Mouse (Mus musculus) lung, postnatal 14 days (tissue): ENCODE results near the gene Hist1h3a.
A peak's percentile ranks its signal among the peaks of the same experiment; 100 is the strongest.
"Not testable (repeated sequence)": the region's sequence is repeated elsewhere in the genome, so short reads cannot be mapped to it uniquely, and the experiment has no call there.

Source experiments
- DNase-seq: peaks from one replicate; pipeline ENCODE4 v3.0.0; 2021

The Hist1h3a gene

GRCm38 (mm10) chr13:23761871-23762821 is at the start of gene Hist1h3a:
TSS of gene Hist1h3a (minus strand) at chr13:23762386.
- peak; percentile 57 for DNase-seq

- no peak for DNase-seq
Measured at GRCm38 (mm10) chr13:23806422-23807052, 44.4 kb upstream of the Hist1h3a start, which contains the start of gene Slc17a2. TSS of gene Slc17a2 (plus strand) at chr13:23806993.

- no peak for DNase-seq
Measured at GRCm38 (mm10) chr13:23804532-23804931, 42.3 kb upstream of the Hist1h3a start.

GRCm38 (mm10) chr13:23799405-23799804 is 37.2 kb upstream of the Hist1h3a start:
- DNase-seq: no peak

- DNase-seq: peak; percentile 67
Measured at GRCm38 (mm10) chr13:23792520-23792919, 30.3 kb upstream of the Hist1h3a start.

GRCm38 (mm10) chr13:23779025-23779424 is 16.8 kb upstream of the Hist1h3a start:
- no peak for DNase-seq

- no peak for DNase-seq
Measured at GRCm38 (mm10) chr13:23778339-23778738, 16.2 kb upstream of the Hist1h3a start.

GRCm38 (mm10) chr13:23772561-23773313 is 10.6 kb upstream of the Hist1h3a start:
- DNase-seq: peak; percentile 20

GRCm38 (mm10) chr13:23769613-23770012 is 7.4 kb upstream of the Hist1h3a start, which contains the start of gene Trim38:
TSS of gene Trim38 (plus strand) at chr13:23769913.
- not testable (repeated sequence) for DNase-seq

- DNase-seq: no peak
Measured at GRCm38 (mm10) chr13:23768834-23769397, 6.7 kb upstream of the Hist1h3a start.

GRCm38 (mm10) chr13:23766772-23767171 is 4.6 kb upstream of the Hist1h3a start:
- DNase-seq: no peak

GRCm38 (mm10) chr13:23765172-23765513 is 3.0 kb upstream of the Hist1h3a start:
- DNase-seq: no peak

- DNase-seq: no peak
Measured at GRCm38 (mm10) chr13:23764324-23765171, 2.4 kb upstream of the Hist1h3a start.

- DNase-seq: peak; percentile 83
Measured at GRCm38 (mm10) chr13:23763586-23764323, 1.6 kb upstream of the Hist1h3a start, which contains the start of gene Hist1h1a. TSS of gene Hist1h1a (plus strand) at chr13:23763666.

- DNase-seq: no peak
Measured at GRCm38 (mm10) chr13:23763242-23763585, 1.0 kb upstream of the Hist1h3a start.

GRCm38 (mm10) chr13:23760972-23761864 is 968 bp downstream of the Hist1h3a start, which contains the start of gene Hist1h4a:
TSS of gene Hist1h4a (minus strand) at chr13:23761230.
- peak; percentile 99 for DNase-seq

- no peak for DNase-seq
Measured at GRCm38 (mm10) chr13:23760240-23760971, 1.8 kb downstream of the Hist1h3a start.

- no peak for DNase-seq
Measured at GRCm38 (mm10) chr13:23759916-23760239, 2.3 kb downstream of the Hist1h3a start.

GRCm38 (mm10) chr13:23759251-23759771 is 2.9 kb downstream of the Hist1h3a start:
- no peak for DNase-seq
